Mouse (Mus musculus) limb, embryonic 12.5 days (tissue): ENCODE measurements around the gene Nr1i3. TPM values are rescaled to one million over a fixed set of nuclear protein-coding genes. Genes with fewer than 3 reads are reported as not detected.
"Not testable (repeated sequence)": the region's sequence is repeated elsewhere in the genome, so short reads cannot be mapped to it uniquely, and the experiment has no call there.

Experiments
- ATAC-seq: fragments of 200-750 bp; cut with Nextera tagmentation; 2 replicates; pipeline ENCODE4 v1.8.0; 2017; ENCODE audit warnings: low read depth, moderate TSS enrichment; ENCODE audit not compliant: insufficient number of reproducible peaks, insufficient read depth, low FRiP score, low TSS enrichment
- H3K27ac ChIP-seq: fragments of 300-500 bp; sonication (generic); 2 replicates; pipeline ENCODE4 v1.5.1; 2016; ENCODE audit warnings: mild to moderate bottlenecking, moderate library complexity
- H3K27me3 ChIP-seq: fragments of 300-500 bp; sonication (generic); 2 replicates; pipeline ENCODE4 v1.6.1; 2016; ENCODE audit warnings: mild to moderate bottlenecking, moderate library complexity
- H3K36me3 ChIP-seq: fragments of 300-500 bp; sonication (generic); 2 replicates; pipeline ENCODE4 v1.6.1; 2016; ENCODE audit warnings: mild to moderate bottlenecking, moderate library complexity
- H3K4me1 ChIP-seq: fragments of 300-500 bp; sonication (generic); replicated peaks from 2 replicates; pipeline ENCODE4 v1.6.1; 2016
- H3K4me2 ChIP-seq: fragments of 300-500 bp; sonication (generic); 2 replicates; pipeline ENCODE4 v1.6.1; 2016; ENCODE audit warnings: mild to moderate bottlenecking, moderate library complexity
- H3K4me3 ChIP-seq: fragments of 300-500 bp; sonication (generic); replicated peaks from 2 replicates; pipeline ENCODE4 v1.5.1; 2016; ENCODE audit warnings: mild to moderate bottlenecking
- H3K9ac ChIP-seq: fragments of 300-500 bp; sonication (generic); replicated peaks from 2 replicates; pipeline ENCODE4 v1.6.1; 2016; ENCODE audit warnings: mild to moderate bottlenecking, moderate library complexity
- H3K9me3 ChIP-seq: fragments of 300-500 bp; sonication (generic); 2 replicates; pipeline ENCODE4 v1.6.1; 2016; ENCODE audit warnings: mild to moderate bottlenecking, moderate library complexity
- WGBS: fragments of 180-500 bp; shearing (Covaris S2); methylation state at CpG from one replicate; pipeline ENCODE4 v1.1.7; 2016; 5-methylcytosine and 5-hydroxymethylcytosine counted together
- polyA plus RNA-seq: library from polyadenylated mRNA; unstranded; fragments of >200 nt; fragmentation: Nextera tagmentation; extraction: Ambion mirVana; gene quantifications from 2 replicates; pipeline ENCODE4 v1.2.1, GENCODE M21; 2016

The Nr1i3 gene
- polyA plus RNA-seq, 1 experiment from 2014 or later, result 0.43 TPM

DNA sequence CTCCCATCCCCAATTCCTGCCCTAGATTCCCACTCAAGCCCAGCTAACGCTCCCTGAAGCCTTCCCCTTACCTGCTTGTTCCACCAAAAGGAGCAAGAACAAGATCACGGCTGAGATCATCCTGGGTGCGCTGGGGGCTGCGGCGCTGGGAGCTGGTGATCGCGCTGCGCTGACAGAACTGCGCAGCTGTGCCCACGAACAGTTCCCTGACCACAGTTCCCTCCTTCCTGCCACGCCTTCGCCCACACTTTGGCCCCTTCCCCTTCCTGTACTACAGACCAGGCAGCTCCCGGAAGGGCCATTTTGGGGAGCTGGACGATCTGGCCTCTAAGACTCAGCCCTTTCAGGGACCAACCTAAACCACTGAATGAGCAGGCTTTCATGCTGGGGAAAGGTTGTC is 20.4 kb downstream of the Nr1i3 start, which contains the start of gene Fcer1g:
Gene Fcer1g, minus strand, starts transcription at position 240 of the 400 bp plus-strand sequence.
- H3K36me3 ChIP-seq, result peaks cover 62% of the 10 kb centered on the region
- WGBS, result 92% methylated on average over 14 of the region's 14 CpGs
- H3K4me3 ChIP-seq, result no peak within 1 kb of the TSS

DNA sequence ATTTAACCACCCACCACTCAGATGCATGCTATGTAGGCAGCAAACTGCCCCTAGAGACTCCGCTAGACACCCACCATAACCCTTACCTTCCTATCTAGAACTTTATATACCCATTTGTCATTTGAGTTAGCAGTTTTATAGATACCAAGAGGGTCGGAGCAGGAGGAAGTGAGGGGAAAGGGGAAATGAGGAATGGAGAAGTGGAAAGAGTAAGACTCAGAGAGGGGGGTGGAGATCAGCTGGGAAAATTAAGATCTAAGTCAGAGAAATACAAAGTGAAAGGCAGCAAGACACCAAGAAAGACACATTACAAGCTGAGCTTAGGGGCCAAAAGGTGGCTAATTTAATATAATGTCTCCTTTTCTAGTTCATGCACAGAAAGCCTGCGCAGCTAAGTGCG is 20.8 kb downstream of the Nr1i3 start:
- WGBS, result 85% methylated on average over 4 of the region's 4 CpGs
- Histone ChIP-seq H3K4me2 (no peak overlapping the region), H3K9me3 (no peaks in the 10 kb centered on the region), H3K9ac (no peak overlapping the region), H3K27me3 (no peaks in the 10 kb centered on the region), H3K4me1 (peaks cover 16% of the 10 kb centered on the region), H3K4me3 (no peak overlapping the region), H3K36me3 (peaks cover 66% of the 10 kb centered on the region), H3K27ac (no peak overlapping the region)
- no peak for ATAC-seq

More for the DNA sequence above, 20.4 kb downstream of the Nr1i3 start, which contains the start of gene Fcer1g:
- Histone ChIP-seq H3K4me2 (no peak within 1 kb of the TSS), H3K9ac (no peak within 1 kb of the TSS), H3K4me1 (peaks cover 17% of the 10 kb centered on the region), H3K27me3 (no peaks in the 10 kb centered on the region), H3K9me3 (no peaks in the 10 kb centered on the region), H3K27ac (no peak within 1 kb of the TSS)
- no peak for ATAC-seq

- no peak for ATAC-seq
- 87% methylated on average over 4 of the region's 4 CpGs for whole genome bisulfite sequencing
These were observed 22.0 kb downstream of the Nr1i3 start for GRCm38 (mm10) chr1:171235791-171236190.

DNA sequence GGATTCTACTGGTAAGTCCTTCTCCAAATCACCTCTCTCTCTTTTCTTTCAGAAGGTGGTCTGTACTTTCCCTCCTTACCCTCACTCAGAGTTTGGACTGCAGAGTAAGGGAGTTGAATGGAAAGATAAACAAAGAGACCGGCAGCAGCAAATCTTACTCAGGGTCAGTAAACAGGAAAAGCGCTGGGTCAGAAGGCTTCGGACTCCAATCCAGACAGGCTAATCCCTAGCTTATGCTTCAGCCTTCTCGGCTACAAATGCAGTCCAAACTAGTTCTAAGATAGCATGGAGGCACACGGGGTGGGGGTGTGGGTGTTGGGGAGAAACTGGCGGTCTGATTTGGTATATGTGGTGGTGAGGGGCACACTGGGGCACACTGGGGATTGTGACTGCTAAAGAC is 23.7 kb downstream of the Nr1i3 start:
- H3K9ac ChIP-seq, result no peak overlapping the region
- no peaks in the 10 kb centered on the region for H3K9me3 ChIP-seq
- no peak overlapping the region for H3K4me2 ChIP-seq
- H3K36me3 ChIP-seq, result peaks cover 94% of the 10 kb centered on the region
- no peaks in the 10 kb centered on the region for H3K4me1 ChIP-seq
- no peak for ATAC-seq
- no peak overlapping the region for H3K4me3 ChIP-seq
- 86% methylated on average over 6 of the region's 6 CpGs for WGBS
- H3K27me3 ChIP-seq, result no peaks in the 10 kb centered on the region
- H3K27ac ChIP-seq, result no peak overlapping the region

More at GRCm38 (mm10) chr1:171235791-171236190, 22.0 kb downstream of the Nr1i3 start:
- peaks cover 4% of the 10 kb centered on the region for H3K4me1 ChIP-seq
- no peaks in the 10 kb centered on the region for H3K27me3 ChIP-seq
- peaks cover 79% of the 10 kb centered on the region for H3K36me3 ChIP-seq
- no peaks in the 10 kb centered on the region for H3K9me3 ChIP-seq
- no peak overlapping the region for H3K9ac ChIP-seq
- no peak overlapping the region for H3K4me2 ChIP-seq
- H3K27ac ChIP-seq, result no peak overlapping the region
- no peak overlapping the region for H3K4me3 ChIP-seq

GRCm38 (mm10) chr1:171238463-171238862 is 24.7 kb downstream of the Nr1i3 start:
- H3K36me3 ChIP-seq, result peaks cover 99% of the 10 kb centered on the region
- H3K9me3 ChIP-seq, result no peaks in the 10 kb centered on the region
- 70% methylated on average over 14 of the region's 14 CpGs for WGBS
- H3K27ac ChIP-seq, result no peak overlapping the region
- H3K9ac ChIP-seq, result no peak overlapping the region
- H3K4me3 ChIP-seq, result no peak overlapping the region
- H3K27me3 ChIP-seq, result no peaks in the 10 kb centered on the region
- no peak overlapping the region for H3K4me2 ChIP-seq
- no peak for ATAC-seq
- H3K4me1 ChIP-seq, result no peaks in the 10 kb centered on the region

- no peak overlapping the region for H3K9ac ChIP-seq
- H3K27me3 ChIP-seq, result no peaks in the 10 kb centered on the region
- no peak overlapping the region for H3K4me2 ChIP-seq
- no peaks in the 10 kb centered on the region for H3K4me1 ChIP-seq
- H3K9me3 ChIP-seq, result no peaks in the 10 kb centered on the region
- H3K4me3 ChIP-seq, result no peak overlapping the region
- no peak overlapping the region for H3K27ac ChIP-seq
- peaks cover 96% of the 10 kb centered on the region for H3K36me3 ChIP-seq
- WGBS, result 79% methylated on average over 15 of the region's 15 CpGs
- no peak for ATAC-seq
These were observed 26.4 kb downstream of the Nr1i3 start for GRCm38 (mm10) chr1:171239992-171240744.

DNA sequence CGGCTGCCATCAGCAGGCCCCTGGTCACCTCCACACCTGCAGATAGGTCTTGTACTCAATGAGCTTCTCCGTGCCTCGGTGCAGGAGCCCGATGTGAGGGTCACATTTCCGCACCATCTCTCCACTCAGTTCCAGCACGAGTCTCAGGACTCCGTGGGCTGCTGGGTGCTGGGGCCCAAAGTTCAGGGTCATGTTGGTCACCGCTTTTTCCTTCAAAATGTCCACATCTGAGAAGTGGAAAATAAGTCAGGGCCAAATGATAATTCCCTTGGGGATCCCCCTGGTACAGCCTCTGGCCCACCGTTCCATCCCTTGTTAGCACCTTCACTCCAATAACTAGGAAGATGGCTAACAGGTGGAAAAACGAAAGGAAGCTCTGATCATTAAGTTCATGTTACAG is 27.1 kb downstream of the Nr1i3 start:
- no peak for ATAC-seq
- no peak overlapping the region for H3K4me2 ChIP-seq
- no peaks in the 10 kb centered on the region for H3K9me3 ChIP-seq
- peaks cover 6% of the 10 kb centered on the region for H3K4me1 ChIP-seq
- H3K9ac ChIP-seq, result no peak overlapping the region
- no peak overlapping the region for H3K4me3 ChIP-seq
- H3K27ac ChIP-seq, result no peak overlapping the region
- H3K27me3 ChIP-seq, result no peaks in the 10 kb centered on the region
- WGBS, result 90% methylated on average over 10 of the region's 10 CpGs
- H3K36me3 ChIP-seq, result peaks cover 96% of the 10 kb centered on the region

GRCm38 (mm10) chr1:171241952-171242351 is 28.2 kb downstream of the Nr1i3 start:
- not testable (repeated sequence) for H3K9ac ChIP-seq, H3K9me3 ChIP-seq, H3K27me3 ChIP-seq, H3K4me2 ChIP-seq, H3K4me3 ChIP-seq, ATAC-seq, H3K27ac ChIP-seq
- Histone ChIP-seq H3K36me3 (peaks cover 85% of the 10 kb centered on the region), H3K4me1 (peaks cover 11% of the 10 kb centered on the region)
- WGBS, result 87% methylated on average over 12 of the region's 12 CpGs

- Histone ChIP-seq H3K9me3 (no peaks in the 10 kb centered on the region), H3K9ac (no peak overlapping the region), H3K4me2 (peak overlapping the region; percentile 77), H3K27me3 (no peaks in the 10 kb centered on the region), H3K4me3 (no peak overlapping the region; the same call in 1 of the 2 replicates), H3K36me3 (peaks cover 51% of the 10 kb centered on the region), H3K4me1 (peaks cover 32% of the 10 kb centered on the region), H3K27ac (no peak overlapping the region)
- no peak for ATAC-seq
- 82% methylated on average over 8 of the region's 8 CpGs for WGBS
These were observed 31.6 kb downstream of the Nr1i3 start for GRCm38 (mm10) chr1:171245353-171245752.

DNA sequence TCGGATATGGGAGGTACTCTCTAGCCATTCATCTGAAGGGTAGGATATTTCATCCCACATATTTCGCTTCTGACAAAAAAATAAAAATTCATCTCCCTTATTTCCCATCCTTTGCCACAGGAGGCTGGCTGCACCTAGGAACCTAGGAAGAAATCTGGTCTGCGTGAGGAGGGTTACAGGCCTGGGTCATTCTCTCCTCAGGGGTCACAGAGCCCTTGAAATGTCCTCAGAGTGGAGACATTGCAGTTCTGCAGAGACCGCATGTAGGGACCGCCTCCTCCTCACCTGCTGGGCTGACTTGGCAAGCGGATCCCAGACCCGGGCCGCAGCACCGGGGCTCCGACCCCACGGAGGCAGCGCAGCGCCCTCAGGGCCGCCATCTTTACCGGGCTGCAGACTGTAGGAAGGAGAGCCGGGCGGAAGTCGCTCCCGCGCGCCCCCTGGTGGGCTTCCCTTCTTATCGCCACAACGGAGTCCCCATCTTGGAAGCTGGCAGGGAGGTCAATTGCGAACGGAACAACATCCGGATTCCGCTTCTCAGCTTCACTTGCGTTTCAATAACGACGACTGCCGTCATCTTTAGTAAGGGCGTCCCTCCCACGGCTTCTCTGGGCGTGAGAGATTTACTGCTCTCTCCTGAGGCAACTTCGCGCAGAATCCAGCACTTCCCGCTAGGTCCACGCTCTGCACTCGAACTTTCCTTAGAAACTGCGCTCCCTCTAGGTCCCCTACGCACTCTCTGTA is 33.1 kb downstream of the Nr1i3 start:
- peak; percentile 89 for ATAC-seq
- H3K9me3 ChIP-seq, result no peaks in the 10 kb centered on the region
- WGBS, result under 1% methylated on average over 41 of the region's 41 CpGs
- no peaks in the 10 kb centered on the region for H3K27me3 ChIP-seq
- peak overlapping the region; percentile 88 for H3K9ac ChIP-seq
- H3K36me3 ChIP-seq, result peaks cover 37% of the 10 kb centered on the region
- peak overlapping the region; percentile 80 for H3K4me3 ChIP-seq
- peak overlapping the region; percentile 77 for H3K4me2 ChIP-seq
- H3K4me1 ChIP-seq, result peaks cover 47% of the 10 kb centered on the region
- H3K27ac ChIP-seq, result peak overlapping the region; percentile 88

DNA sequence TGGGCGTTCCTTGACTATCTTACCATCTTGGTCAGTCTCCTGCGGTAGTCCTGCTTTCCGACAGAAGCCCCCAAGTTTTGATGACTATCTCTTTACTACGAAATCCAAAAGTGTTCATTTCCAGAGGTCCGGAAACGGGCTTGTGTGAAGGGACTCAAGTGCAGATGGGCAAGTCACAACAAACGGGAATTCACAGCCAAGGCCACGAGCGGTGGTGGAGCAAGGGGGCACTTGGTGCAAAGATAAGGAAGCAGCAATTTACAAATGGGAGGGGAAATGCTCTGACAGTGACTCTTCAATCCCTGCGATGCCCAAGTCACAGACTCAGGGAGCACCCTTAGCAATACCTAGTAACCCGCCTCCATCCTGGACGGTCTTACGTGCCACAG is 33.7 kb downstream of the Nr1i3 start:
- Histone ChIP-seq H3K9me3 (no peaks in the 10 kb centered on the region), H3K4me3 (peak overlapping the region; percentile 80), H3K27me3 (no peaks in the 10 kb centered on the region), H3K4me1 (peaks cover 53% of the 10 kb centered on the region), H3K36me3 (peaks cover 31% of the 10 kb centered on the region), H3K9ac (no peak overlapping the region; the same call in 1 of the 2 replicates), H3K4me2 (peak overlapping the region; percentile 77), H3K27ac (peak overlapping the region; percentile 88)
- ATAC-seq, result no peak
- 11% methylated on average over 13 of the region's 13 CpGs for WGBS
